Mouse (Mus musculus): ENCODE data around the gene a. TPM values are rescaled to one million over a fixed set of nuclear protein-coding genes. Genes with fewer than 3 reads are reported as not detected.
"Not testable (repeated sequence)": the region's sequence is repeated elsewhere in the genome, so short reads cannot be mapped to it uniquely, and the experiment has no call there.

Gene a
- polyA plus RNA-seq, 1 experiment from 2014 or later, result 0.35 TPM

- no peaks in the 10 kb centered on the region for H3K36me3 ChIP-seq (ENCODE audit: insufficient read depth, low read length)
- no peak overlapping the region for H3K4me2 ChIP-seq (replicated peaks; ENCODE audit: low read depth, low read length)
- H3K4me1 ChIP-seq (ENCODE audit: insufficient read depth, low read length), result no peaks in the 10 kb centered on the region
- ATAC-seq (ENCODE audit: low FRiP score, low TSS enrichment), result no peak
- H3K27me3 ChIP-seq (ENCODE audit: insufficient read depth, low read length), result no peaks in the 10 kb centered on the region
- WGBS, result 88% methylated on average over 5 of the region's 5 CpGs
- no peak overlapping the region for H3K4me3 ChIP-seq (ENCODE audit: low read length)
- no peak overlapping the region for H3K27ac ChIP-seq (ENCODE audit: low read length)
- no peaks in the 10 kb centered on the region for H3K9me3 ChIP-seq (ENCODE audit: low read length)
- H3K9ac ChIP-seq (replicated peaks; ENCODE audit: low read length), result no peak overlapping the region
Measured at GRCm38 (mm10) chr2:154959486-154959885, 168.3 kb downstream of the a start.

- ATAC-seq (ENCODE audit: low FRiP score, low TSS enrichment), result no peak
Measured at GRCm38 (mm10) chr2:154959909-154960308, 168.7 kb downstream of the a start.

GRCm38 (mm10) chr2:154963176-154963575, 172.0 kb downstream of the a start:
- no peak for ATAC-seq (ENCODE audit: low FRiP score, low TSS enrichment)
- H3K27me3 ChIP-seq (ENCODE audit: insufficient read depth, low read length), result no peaks in the 10 kb centered on the region
- no peaks in the 10 kb centered on the region for H3K4me1 ChIP-seq (ENCODE audit: insufficient read depth, low read length)
- H3K9me3 ChIP-seq (ENCODE audit: low read length), result no peaks in the 10 kb centered on the region
- no peak overlapping the region for H3K9ac ChIP-seq (replicated peaks; ENCODE audit: low read length)
- H3K4me3 ChIP-seq (ENCODE audit: low read length), result no peak overlapping the region
- H3K4me2 ChIP-seq (replicated peaks; ENCODE audit: low read depth, low read length), result no peak overlapping the region
- H3K27ac ChIP-seq (ENCODE audit: low read length), result no peak overlapping the region
- WGBS, result 65% methylated on average over 5 of the region's 5 CpGs
- H3K36me3 ChIP-seq (ENCODE audit: insufficient read depth, low read length), result no peaks in the 10 kb centered on the region

More at GRCm38 (mm10) chr2:154959909-154960308, 168.7 kb downstream of the a start:
- Histone ChIP-seq H3K36me3 (ENCODE audit: insufficient read depth, low read length) (no peaks in the 10 kb centered on the region), H3K27me3 (ENCODE audit: insufficient read depth, low read length) (no peaks in the 10 kb centered on the region), H3K4me1 (ENCODE audit: insufficient read depth, low read length) (no peaks in the 10 kb centered on the region), H3K4me3 (ENCODE audit: low read length) (no peak overlapping the region), H3K27ac (ENCODE audit: low read length) (no peak overlapping the region), H3K4me2 (replicated peaks; ENCODE audit: low read depth, low read length) (no peak overlapping the region), H3K9ac (replicated peaks; ENCODE audit: low read length) (no peak overlapping the region), H3K9me3 (ENCODE audit: low read length) (no peaks in the 10 kb centered on the region)
- 83% methylated on average over 3 of the region's 3 CpGs for WGBS

- H3K4me2 ChIP-seq (replicated peaks; ENCODE audit: low read depth, low read length); H3K9me3 ChIP-seq (ENCODE audit: low read length); H3K27ac ChIP-seq (ENCODE audit: low read length); H3K4me3 ChIP-seq (ENCODE audit: low read length); H3K4me1 ChIP-seq (ENCODE audit: insufficient read depth, low read length); ATAC-seq (ENCODE audit: low FRiP score, low TSS enrichment); H3K36me3 ChIP-seq (ENCODE audit: insufficient read depth, low read length); H3K27me3 ChIP-seq (ENCODE audit: insufficient read depth, low read length); H3K9ac ChIP-seq (replicated peaks; ENCODE audit: low read length): not testable (repeated sequence)
- WGBS, result 68% methylated on average over 14 of the region's 14 CpGs
Measured at GRCm38 (mm10) chr2:154969740-154970397, 178.7 kb downstream of the a start.

GRCm38 (mm10) chr2:154971919-154972692, 180.9 kb downstream of the a start:
- H3K4me3 ChIP-seq (ENCODE audit: low read length), result no peak overlapping the region
- no peaks in the 10 kb centered on the region for H3K4me1 ChIP-seq (ENCODE audit: insufficient read depth, low read length)
- no peaks in the 10 kb centered on the region for H3K9me3 ChIP-seq (ENCODE audit: low read length)
- no peak overlapping the region for H3K4me2 ChIP-seq (replicated peaks; ENCODE audit: low read depth, low read length)
- H3K9ac ChIP-seq (replicated peaks; ENCODE audit: low read length), result no peak overlapping the region
- WGBS, result 66% methylated on average over 18 of the region's 18 CpGs
- no peaks in the 10 kb centered on the region for H3K36me3 ChIP-seq (ENCODE audit: insufficient read depth, low read length)
- no peak overlapping the region for H3K27ac ChIP-seq (ENCODE audit: low read length)
- ATAC-seq (ENCODE audit: low FRiP score, low TSS enrichment), result no peak
- H3K27me3 ChIP-seq (ENCODE audit: insufficient read depth, low read length), result no peaks in the 10 kb centered on the region

- no peak for ATAC-seq (ENCODE audit: low FRiP score, low TSS enrichment)
- Histone ChIP-seq H3K27ac (ENCODE audit: low read length) (no peak overlapping the region), H3K27me3 (ENCODE audit: insufficient read depth, low read length) (no peaks in the 10 kb centered on the region), H3K4me3 (ENCODE audit: low read length) (no peak overlapping the region), H3K4me1 (ENCODE audit: insufficient read depth, low read length) (no peaks in the 10 kb centered on the region), H3K4me2 (replicated peaks; ENCODE audit: low read depth, low read length) (no peak overlapping the region), H3K9me3 (ENCODE audit: low read length) (no peaks in the 10 kb centered on the region), H3K36me3 (ENCODE audit: insufficient read depth, low read length) (no peaks in the 10 kb centered on the region), H3K9ac (replicated peaks; ENCODE audit: low read length) (no peak overlapping the region)
- WGBS, result 90% methylated on average over 5 of the region's 5 CpGs
Measured at GRCm38 (mm10) chr2:154972981-154973380, 181.8 kb downstream of the a start.

- no peak for ATAC-seq (ENCODE audit: low FRiP score, low TSS enrichment)
- Histone ChIP-seq H3K9me3 (ENCODE audit: low read length) (no peaks in the 10 kb centered on the region), H3K4me3 (ENCODE audit: low read length) (no peak overlapping the region), H3K9ac (replicated peaks; ENCODE audit: low read length) (no peak overlapping the region), H3K4me2 (replicated peaks; ENCODE audit: low read depth, low read length) (no peak overlapping the region), H3K27me3 (ENCODE audit: insufficient read depth, low read length) (no peaks in the 10 kb centered on the region), H3K36me3 (ENCODE audit: insufficient read depth, low read length) (no peaks in the 10 kb centered on the region), H3K27ac (ENCODE audit: low read length) (no peak overlapping the region), H3K4me1 (ENCODE audit: insufficient read depth, low read length) (no peaks in the 10 kb centered on the region)
- WGBS, result 71% methylated on average over 1 of the region's 1 CpGs
Measured at GRCm38 (mm10) chr2:154986609-154987008, 195.4 kb downstream of the a start.

- Histone ChIP-seq H3K4me3 (ENCODE audit: low read length) (no peak overlapping the region), H3K4me2 (replicated peaks; ENCODE audit: low read depth, low read length) (no peak overlapping the region), H3K9me3 (ENCODE audit: low read length) (no peaks in the 10 kb centered on the region), H3K9ac (replicated peaks; ENCODE audit: low read length) (no peak overlapping the region), H3K27ac (ENCODE audit: low read length) (no peak overlapping the region), H3K27me3 (ENCODE audit: insufficient read depth, low read length) (no peaks in the 10 kb centered on the region), H3K36me3 (ENCODE audit: insufficient read depth, low read length) (no peaks in the 10 kb centered on the region), H3K4me1 (ENCODE audit: insufficient read depth, low read length) (no peaks in the 10 kb centered on the region)
- WGBS, result 76% methylated on average over 8 of the region's 8 CpGs
- ATAC-seq (ENCODE audit: low FRiP score, low TSS enrichment), result no peak
Measured at GRCm38 (mm10) chr2:154991411-154991810, 200.2 kb downstream of the a start.

- Histone ChIP-seq H3K9ac (replicated peaks; ENCODE audit: low read length) (no peak overlapping the region), H3K4me2 (replicated peaks; ENCODE audit: low read depth, low read length) (no peak overlapping the region), H3K27ac (ENCODE audit: low read length) (no peak overlapping the region), H3K9me3 (ENCODE audit: low read length) (no peaks in the 10 kb centered on the region), H3K4me3 (ENCODE audit: low read length) (no peak overlapping the region), H3K36me3 (ENCODE audit: insufficient read depth, low read length) (no peaks in the 10 kb centered on the region), H3K4me1 (ENCODE audit: insufficient read depth, low read length) (no peaks in the 10 kb centered on the region), H3K27me3 (ENCODE audit: insufficient read depth, low read length) (no peaks in the 10 kb centered on the region)
- WGBS, result 95% methylated on average over 5 of the region's 5 CpGs
- ATAC-seq (ENCODE audit: low FRiP score, low TSS enrichment), result no peak
Measured at GRCm38 (mm10) chr2:154992083-154992482, 200.9 kb downstream of the a start.

- Histone ChIP-seq H3K36me3 (ENCODE audit: insufficient read depth, low read length) (no peaks in the 10 kb centered on the region), H3K9me3 (ENCODE audit: low read length) (peaks cover 4% of the 10 kb centered on the region; the same call in 1 of the 2 replicates), H3K9ac (replicated peaks; ENCODE audit: low read length) (no peak overlapping the region), H3K4me1 (ENCODE audit: insufficient read depth, low read length) (no peaks in the 10 kb centered on the region), H3K4me3 (ENCODE audit: low read length) (no peak overlapping the region), H3K4me2 (replicated peaks; ENCODE audit: low read depth, low read length) (no peak overlapping the region), H3K27ac (ENCODE audit: low read length) (no peak overlapping the region), H3K27me3 (ENCODE audit: insufficient read depth, low read length) (no peaks in the 10 kb centered on the region)
- 89% methylated on average over 11 of the region's 11 CpGs for whole genome bisulfite sequencing
- no peak for ATAC-seq (ENCODE audit: low FRiP score, low TSS enrichment)
Measured at GRCm38 (mm10) chr2:155005491-155005890, 214.3 kb downstream of the a start.

All from kidney, embryonic 16.5 days (tissue).